ENCODE assay signal across 11 mouse cellular contexts in the genomic region with DNA sequence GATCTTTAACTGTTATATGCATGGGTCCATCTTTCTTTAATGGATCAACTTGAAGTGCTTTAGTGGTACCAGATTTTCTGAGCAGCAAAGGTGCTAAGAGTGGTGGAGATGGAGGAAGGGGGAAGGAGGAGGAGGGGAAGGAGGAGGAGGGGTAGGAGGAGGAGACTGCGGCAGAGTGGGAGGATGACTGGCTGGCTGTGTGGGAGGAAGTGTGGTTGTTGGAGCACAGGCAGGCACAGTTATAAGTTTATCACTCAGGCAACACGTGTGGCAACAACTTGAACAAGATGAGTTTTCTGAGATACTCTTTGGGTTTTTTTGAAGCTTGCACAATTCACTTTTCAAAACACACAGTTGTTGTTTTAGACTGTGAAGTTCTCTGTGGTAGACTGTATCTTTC.
DNase-seq lines count a peak whose midpoint lies in the region; ATAC-seq and TF ChIP-seq lines count a peak whose summit lies in the region.
"Had no signal": no experiment of that assay in that cellular context is flagged by ENCODE, and none has a peak within 500 bp of the region (broad histone marks: within the 10 kb centered on the region; RNA-seq: fewer than 3 reads in every experiment).

No protein-coding gene starts in this region.

- TF ChIP-seq POLR2A in CH12.LX (IDR thresholded peaks at IDR 0.05; ENCODE audit: low read depth, low read length), result no peak

- TF ChIP-seq RAD21 in CH12.LX (IDR thresholded peaks at IDR 0.05; ENCODE audit: low read depth, low read length), result no peak

- no peak for TF ChIP-seq EP300 in CH12.LX (IDR thresholded peaks at IDR 0.05; ENCODE audit: low read length)

- H3K4me3 ChIP-seq in kidney, embryonic 16.5 days (ENCODE audit: low read length), result no peak overlapping the region
- no peak overlapping the region for H3K4me3 ChIP-seq in CH12.LX (replicated peaks in 1 of 3; ENCODE audit: low read depth in 2 of 3, low read length in 2 of 3, poor library complexity in 1 of 3)
- no peak overlapping the region for H3K4me3 ChIP-seq in intestine, embryonic 15.5 days (replicated peaks)
- H3K4me3 ChIP-seq: left cerebral cortex, adult 2 months; neural tube, embryonic 15.5 days had no signal

- no peaks in the 10 kb centered on the region for H3K79me2 ChIP-seq in CH12.LX (replicated peaks; ENCODE audit: control insufficient read depth, extremely low read depth, insufficient read depth, poor library complexity, severe bottlenecking)

- no peak overlapping the region for H3K4me2 ChIP-seq in kidney, embryonic 16.5 days (replicated peaks; ENCODE audit: low read depth, low read length)
- H3K4me2 ChIP-seq in CH12.LX (ENCODE audit: insufficient read depth, low read depth, poor library complexity, severe bottlenecking), result no peak overlapping the region
- no peak overlapping the region for H3K4me2 ChIP-seq in intestine, embryonic 15.5 days (replicated peaks)
- H3K4me2 ChIP-seq: neural tube, embryonic 15.5 days had no signal

- H3K36me3 ChIP-seq in kidney, embryonic 16.5 days (ENCODE audit: insufficient read depth, low read length), result no peaks in the 10 kb centered on the region
- H3K36me3 ChIP-seq in CH12.LX (replicated peaks in 1 of 2; ENCODE audit: control insufficient read depth in 1 of 2, insufficient read depth in 1 of 2, low read length in 1 of 2), result no peaks in the 10 kb centered on the region
- no peaks in the 10 kb centered on the region for H3K36me3 ChIP-seq in intestine, embryonic 15.5 days
- H3K36me3 ChIP-seq: neural tube, embryonic 15.5 days had no signal

- H3K9ac ChIP-seq in kidney, embryonic 16.5 days (replicated peaks; ENCODE audit: low read length), result no peak overlapping the region
- H3K9ac ChIP-seq in CH12.LX (ENCODE audit: insufficient read depth, low read depth), result no peak overlapping the region
- no peak overlapping the region for H3K9ac ChIP-seq in intestine, embryonic 15.5 days
- H3K9ac ChIP-seq: neural tube, embryonic 15.5 days had no signal

- no peaks in the 10 kb centered on the region for H3K9me3 ChIP-seq in kidney, embryonic 16.5 days (ENCODE audit: low read length)
- H3K9me3 ChIP-seq in CH12.LX (replicated peaks; ENCODE audit: low read length), result no peaks in the 10 kb centered on the region
- H3K9me3 ChIP-seq in intestine, embryonic 15.5 days, result no peaks in the 10 kb centered on the region
- H3K9me3 ChIP-seq: neural tube, embryonic 15.5 days had no signal

- in situ Hi-C loops in CH12.LX (cut with MboI; ENCODE audit: low pct_ligation_motif_present, low pct_unique_long_range_greater_than_20kb, low sequenced_read_pairs), result no loop called here

- DNase-seq in kidney, postnatal 25 days, result no peak
- DNase-seq in CH12.LX (ENCODE audit: extremely low read depth), result peak; percentile 15
- DNase-seq in thymus, postnatal 14 days, result peak; percentile 54
- DNase-seq in right cerebral cortex, postnatal 4 days, result no peak
- DNase-seq: cerebellum, adult 11 months had no signal

- no peak for TF ChIP-seq CTCF in CH12.LX (conservative IDR thresholded peaks at IDR 0.05 in 1 of 2, IDR thresholded peaks at IDR 0.05 in 1 of 2; ENCODE audit: low read depth in 2 of 2, low read length in 2 of 2)

- peak overlapping the region; percentile 43; the same call in 1 of the 2 replicates for H3K27ac ChIP-seq in kidney, embryonic 16.5 days (ENCODE audit: low read length)
- no peak overlapping the region for H3K27ac ChIP-seq in CH12.LX (ENCODE audit: insufficient read depth, low read depth)
- no peak overlapping the region for H3K27ac ChIP-seq in intestine, embryonic 15.5 days
- H3K27ac ChIP-seq: hindbrain, postnatal 0 days; left cerebral cortex, adult 2 months; neural tube, embryonic 15.5 days had no signal

- peak; percentile 46; the same call in 1 of the 2 replicates for ATAC-seq in kidney, embryonic 16.5 days (ENCODE audit: low FRiP score, low TSS enrichment)
- ATAC-seq in hematopoietic stem cell, adult 5-6 weeks (replicated peaks in 1 of 2; ENCODE audit: insufficient read depth in 1 of 2, low FRiP score in 2 of 2, low TSS enrichment in 1 of 2, low read depth in 1 of 2, poor library complexity in 2 of 2, severe bottlenecking in 2 of 2), result peak; percentile 92 to 93
- ATAC-seq in intestine, embryonic 15.5 days, result no peak
- ATAC-seq: hindbrain, postnatal 0 days had no signal

- dilution Hi-C loops in CH12.LX (cut with MboI; ENCODE audit: extremely low pct_ligation_motif_present, extremely low pct_unique_long_range_greater_than_20kb, low sequenced_read_pairs), result no loop called here

- WGBS in kidney, embryonic 16.5 days, result 7% methylated on average over 2 of the region's 2 CpGs
- 27% methylated on average over 2 of the region's 2 CpGs for WGBS in intestine, embryonic 15.5 days

- H3K27me3 ChIP-seq in kidney, embryonic 16.5 days (ENCODE audit: insufficient read depth, low read length), result no peaks in the 10 kb centered on the region
- H3K27me3 ChIP-seq in CH12.LX (replicated peaks), result no peaks in the 10 kb centered on the region
- H3K27me3 ChIP-seq in intestine, embryonic 15.5 days (replicated peaks), result no peaks in the 10 kb centered on the region
- H3K27me3 ChIP-seq: neural tube, embryonic 15.5 days had no signal

- H3K4me1 ChIP-seq in kidney, embryonic 16.5 days (ENCODE audit: insufficient read depth, low read length), result peaks cover 21% of the 10 kb centered on the region; the same call in 1 of the 2 replicates
- peaks cover 0 to 17% of the 10 kb centered on the region in 2 experiments; a peak in 2 of 4 replicates for H3K4me1 ChIP-seq in CH12.LX (ENCODE audit: control insufficient read depth in 1 of 2, insufficient read depth in 2 of 2)
- H3K4me1 ChIP-seq in intestine, embryonic 15.5 days (replicated peaks), result peaks cover 4% of the 10 kb centered on the region; the same call in 1 of the 2 replicates
- H3K4me1 ChIP-seq: neural tube, embryonic 15.5 days had no signal

TF ChIP-seq in CH12.LX, 34 proteins besides CTCF, POLR2A, EP300 and RAD21:
- no peak for TF ChIP-seq ELF1 (IDR thresholded peaks at IDR 0.05; ENCODE audit: low read depth, low read length)
- TF ChIP-seq USF1 (IDR thresholded peaks at IDR 0.05; ENCODE audit: low read depth, low read length), result no peak
- no peak for TF ChIP-seq E2F4 (IDR thresholded peaks at IDR 0.05; ENCODE audit: insufficient replicate concordance, low read depth, low read length)
- TF ChIP-seq ZC3H11A (IDR thresholded peaks at IDR 0.05; ENCODE audit: low read depth, low read length), result no peak
- TF ChIP-seq POLR2AphosphoS2 (IDR thresholded peaks at IDR 0.05; ENCODE audit: low read depth, low read length), result no peak
- TF ChIP-seq RCOR1 (conservative IDR thresholded peaks at IDR 0.05; ENCODE audit: low read depth, low read length), result no peak
- TF ChIP-seq CHD2 (IDR thresholded peaks at IDR 0.05; ENCODE audit: low read length), result no peak
- no peak for TF ChIP-seq ZNF384 (IDR thresholded peaks at IDR 0.05; ENCODE audit: low read depth, low read length)
- TF ChIP-seq ZKSCAN1 (IDR thresholded peaks at IDR 0.05; ENCODE audit: borderline replicate concordance, low read depth, low read length), result no peak
- no peak for TF ChIP-seq USF2 (conservative IDR thresholded peaks at IDR 0.05; ENCODE audit: low read depth, low read length)
- no peak for TF ChIP-seq MAFK (IDR thresholded peaks at IDR 0.05; ENCODE audit: insufficient replicate concordance, low read length)
- no peak for TF ChIP-seq HCFC1 (IDR thresholded peaks at IDR 0.05; ENCODE audit: low read depth, low read length)
- TF ChIP-seq JUN (IDR thresholded peaks at IDR 0.05; ENCODE audit: insufficient read depth, low read depth, low read length), result no peak
- TF ChIP-seq MAX (IDR thresholded peaks at IDR 0.05; ENCODE audit: low read length), result no peak
- TF ChIP-seq KAT2A (IDR thresholded peaks at IDR 0.05; ENCODE audit: insufficient replicate concordance, low read length), result no peak

Comparison
In these comparisons a context has a peak if more than half of its experiments do, and no peak if none do; other contexts are left out.
1. DNase-seq: peak in CH12.LX (single experiment) and thymus, postnatal 14 days (single experiment); none in kidney, postnatal 25 days (0 of 2) and right cerebral cortex, postnatal 4 days (single experiment).